Mouse (Mus musculus) gastrocnemius, postnatal 10 days (tissue): ENCODE measurements around the gene Rgs5. TPM values are rescaled to one million over a fixed set of nuclear protein-coding genes. Genes with fewer than 3 reads are reported as not detected.

ENCODE experiments used
- DNase-seq: peaks from one replicate; pipeline ENCODE4 v3.0.0; 2021; ENCODE audit warnings: mixed read lengths
- total RNA-seq, 2 experiments: library from RNA; stranded (reverse); gene quantifications; 2 replicates each; pipeline ENCODE4 v1.2.3; 2021

The Rgs5 gene
- total RNA-seq, 2 experiments from 2014 or later = 198 to 208 TPM

GRCm38 (mm10) chr1:169726319-169726718, 71.0 kb downstream of the Rgs5 start:
- DNase-seq = no peak

DNA sequence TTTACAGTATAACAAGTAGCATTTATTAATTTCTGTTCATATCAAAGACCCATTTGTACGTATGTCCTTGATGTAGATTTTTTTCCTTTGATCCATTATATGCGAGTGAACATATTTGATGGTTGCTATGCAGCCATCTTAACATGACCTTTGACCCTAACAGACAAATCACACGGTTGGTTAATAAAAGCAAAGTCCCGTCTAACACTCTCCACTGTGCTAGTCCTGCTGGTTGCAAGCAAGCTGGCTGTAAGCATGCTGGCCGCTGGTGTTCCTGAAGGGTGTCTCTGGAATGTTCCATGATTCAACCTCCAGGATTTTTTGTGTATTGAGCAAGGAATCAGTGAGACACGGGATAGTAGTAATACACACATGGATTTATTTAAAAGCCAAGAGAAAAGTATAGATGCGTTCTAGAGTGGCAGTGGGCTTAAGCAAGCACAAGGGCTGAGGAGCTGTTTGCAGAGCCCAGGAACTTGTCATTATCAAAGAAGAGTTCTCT, 75.3 kb downstream of the Rgs5 start:
- no peak for DNase-seq

- DNase-seq = no peak
Observed at GRCm38 (mm10) chr1:169736139-169736538, 80.8 kb downstream of the Rgs5 start.

GRCm38 (mm10) chr1:169737231-169737630, 81.9 kb downstream of the Rgs5 start:
- no peak for DNase-seq

- DNase-seq = no peak
Observed at GRCm38 (mm10) chr1:169741147-169741546, 85.8 kb downstream of the Rgs5 start.

Other genes starting within 250 kb of the Rgs5 start
- gene Nuf2, start 124.0 kb upstream of the Rgs5 start, total RNA-seq = 1 to 10 TPM; 6.8 to 8.4 TPM
- gene Rgs4, start 92.1 kb downstream of the Rgs5 start, total RNA-seq = 1 to 10 TPM; 7.9 to 8.2 TPM